Mouse (Mus musculus): ENCODE results near the gene M1ap. TPM values are rescaled to one million over a fixed set of nuclear protein-coding genes. Genes with fewer than 3 reads are reported as not detected.

M1ap gene
- polyA plus RNA-seq, 1 experiment from 2014 or later = 12.3 TPM

- 14% methylated on average over 7 of the region's 7 CpGs for WGBS (ENCODE audit: insufficient replicate concordance)
- Histone ChIP-seq H3K9ac (peak overlapping the region; percentile 10; the same call in 1 of the 2 replicates), H3K27me3 (no peaks in the 10 kb centered on the region), H3K36me3 (replicated peaks) (no peaks in the 10 kb centered on the region), H3K4me2 (peak overlapping the region; percentile 45), H3K4me1 (replicated peaks) (peaks cover 73% of the 10 kb centered on the region), H3K9me3 (replicated peaks) (no peaks in the 10 kb centered on the region), H3K4me3 (replicated peaks) (peak overlapping the region; percentile 22; the same call in 1 of the 2 replicates), H3K27ac (replicated peaks) (peak overlapping the region; percentile 99)
- ATAC-seq (ENCODE audit: insufficient read depth) = no peak
These were observed 63.3 kb downstream of the M1ap start for GRCm38 (mm10) chr6:83010010-83010409.

- Histone ChIP-seq H3K27ac (replicated peaks) (peak overlapping the region; percentile 99), H3K4me2 (no peak overlapping the region), H3K27me3 (no peaks in the 10 kb centered on the region), H3K36me3 (replicated peaks) (no peaks in the 10 kb centered on the region), H3K4me3 (replicated peaks) (no peak overlapping the region), H3K9me3 (replicated peaks) (no peaks in the 10 kb centered on the region), H3K9ac (no peak overlapping the region), H3K4me1 (replicated peaks) (peaks cover 75% of the 10 kb centered on the region)
- no peak for ATAC-seq (ENCODE audit: insufficient read depth)
- 72% methylated on average over 7 of the region's 7 CpGs for WGBS (ENCODE audit: insufficient replicate concordance)
These were observed 64.6 kb downstream of the M1ap start for GRCm38 (mm10) chr6:83011255-83011654.

- Histone ChIP-seq H3K9ac (no peak overlapping the region), H3K9me3 (replicated peaks) (no peaks in the 10 kb centered on the region), H3K4me2 (no peak overlapping the region), H3K4me3 (replicated peaks) (no peak overlapping the region), H3K36me3 (replicated peaks) (no peaks in the 10 kb centered on the region), H3K27me3 (no peaks in the 10 kb centered on the region), H3K27ac (replicated peaks) (peak overlapping the region; percentile 99), H3K4me1 (replicated peaks) (peaks cover 78% of the 10 kb centered on the region)
- 51% methylated on average over 6 of the region's 6 CpGs for WGBS (ENCODE audit: insufficient replicate concordance)
- no peak for ATAC-seq (ENCODE audit: insufficient read depth)
These were observed 65.1 kb downstream of the M1ap start for GRCm38 (mm10) chr6:83011756-83012155.

GRCm38 (mm10) chr6:83013444-83013843, 66.7 kb downstream of the M1ap start:
- Histone ChIP-seq H3K27ac (replicated peaks) (peak overlapping the region; percentile 99), H3K4me2 (peak overlapping the region; percentile 61), H3K9me3 (replicated peaks) (no peaks in the 10 kb centered on the region), H3K4me1 (replicated peaks) (peaks cover 91% of the 10 kb centered on the region), H3K27me3 (no peaks in the 10 kb centered on the region), H3K9ac (peak overlapping the region; percentile 52), H3K4me3 (replicated peaks) (no peak overlapping the region), H3K36me3 (replicated peaks) (no peaks in the 10 kb centered on the region)
- ATAC-seq (ENCODE audit: insufficient read depth) = no peak
- whole genome bisulfite sequencing (ENCODE audit: insufficient replicate concordance) = 42% methylated on average over 5 of the region's 5 CpGs

GRCm38 (mm10) chr6:83014482-83015466, 68.1 kb downstream of the M1ap start:
- H3K9ac ChIP-seq = peak overlapping the region; percentile 52
- WGBS (ENCODE audit: insufficient replicate concordance) = 15% methylated on average over 12 of the region's 12 CpGs
- no peaks in the 10 kb centered on the region for H3K9me3 ChIP-seq (replicated peaks)
- peak; percentile 98 for ATAC-seq (ENCODE audit: insufficient read depth)
- peaks cover 92% of the 10 kb centered on the region for H3K4me1 ChIP-seq (replicated peaks)
- peak overlapping the region; percentile 99 for H3K27ac ChIP-seq (replicated peaks)
- peak overlapping the region; percentile 61 for H3K4me2 ChIP-seq
- H3K36me3 ChIP-seq (replicated peaks) = no peaks in the 10 kb centered on the region
- H3K27me3 ChIP-seq = no peaks in the 10 kb centered on the region
- peak overlapping the region; percentile 30 for H3K4me3 ChIP-seq (replicated peaks)

- Histone ChIP-seq H3K36me3 (replicated peaks) (no peaks in the 10 kb centered on the region), H3K9ac (peak overlapping the region; percentile 49), H3K27me3 (no peaks in the 10 kb centered on the region), H3K4me1 (replicated peaks) (peaks cover 92% of the 10 kb centered on the region), H3K4me2 (peak overlapping the region; percentile 61), H3K9me3 (replicated peaks) (no peaks in the 10 kb centered on the region), H3K27ac (replicated peaks) (peak overlapping the region; percentile 99), H3K4me3 (replicated peaks) (peak overlapping the region; percentile 30)
- 59% methylated on average over 2 of the region's 2 CpGs for WGBS (ENCODE audit: insufficient replicate concordance)
- no peak for ATAC-seq (ENCODE audit: insufficient read depth)
These were observed 69.0 kb downstream of the M1ap start for GRCm38 (mm10) chr6:83015749-83016148.

- peaks cover 92% of the 10 kb centered on the region for H3K4me1 ChIP-seq (replicated peaks)
- H3K27ac ChIP-seq (replicated peaks) = peak overlapping the region; percentile 77
- no peaks in the 10 kb centered on the region for H3K36me3 ChIP-seq (replicated peaks)
- 67% methylated on average over 3 of the region's 3 CpGs for WGBS (ENCODE audit: insufficient replicate concordance)
- H3K9me3 ChIP-seq (replicated peaks) = no peaks in the 10 kb centered on the region
- H3K4me3 ChIP-seq (replicated peaks) = no peak overlapping the region
- peak overlapping the region; percentile 14 for H3K4me2 ChIP-seq
- ATAC-seq (ENCODE audit: insufficient read depth) = no peak
- H3K27me3 ChIP-seq = no peaks in the 10 kb centered on the region
- no peak overlapping the region for H3K9ac ChIP-seq
These were observed 70.5 kb downstream of the M1ap start for GRCm38 (mm10) chr6:83017190-83017589.

- Histone ChIP-seq H3K9me3 (replicated peaks) (no peaks in the 10 kb centered on the region), H3K27me3 (no peaks in the 10 kb centered on the region), H3K36me3 (replicated peaks) (no peaks in the 10 kb centered on the region), H3K4me3 (replicated peaks) (no peak overlapping the region), H3K4me2 (no peak overlapping the region), H3K9ac (no peak overlapping the region), H3K4me1 (replicated peaks) (peaks cover 92% of the 10 kb centered on the region), H3K27ac (replicated peaks) (peak overlapping the region; percentile 77)
- ATAC-seq (ENCODE audit: insufficient read depth) = no peak
- 57% methylated on average over 3 of the region's 3 CpGs for WGBS (ENCODE audit: insufficient replicate concordance)
These were observed 72.3 kb downstream of the M1ap start for GRCm38 (mm10) chr6:83019044-83019443.

- peak overlapping the region; percentile 44; the same call in 1 of the 2 replicates for H3K4me2 ChIP-seq
- 19% methylated on average over 6 of the region's 6 CpGs for WGBS (ENCODE audit: insufficient replicate concordance)
- no peaks in the 10 kb centered on the region for H3K27me3 ChIP-seq
- peak overlapping the region; percentile 23; the same call in 1 of the 2 replicates for H3K9ac ChIP-seq
- H3K4me1 ChIP-seq (replicated peaks) = peaks cover 94% of the 10 kb centered on the region
- ATAC-seq (ENCODE audit: insufficient read depth) = peak; percentile 65
- H3K9me3 ChIP-seq (replicated peaks) = no peaks in the 10 kb centered on the region
- H3K36me3 ChIP-seq (replicated peaks) = no peaks in the 10 kb centered on the region
- H3K27ac ChIP-seq (replicated peaks) = peak overlapping the region; percentile 77
- no peak overlapping the region for H3K4me3 ChIP-seq (replicated peaks)
These were observed 73.4 kb downstream of the M1ap start for GRCm38 (mm10) chr6:83020121-83020520.

GRCm38 (mm10) chr6:83020836-83021593, 74.3 kb downstream of the M1ap start:
- no peaks in the 10 kb centered on the region for H3K9me3 ChIP-seq (replicated peaks)
- no peaks in the 10 kb centered on the region for H3K27me3 ChIP-seq
- ATAC-seq (ENCODE audit: insufficient read depth) = no peak
- peaks cover 88% of the 10 kb centered on the region for H3K4me1 ChIP-seq (replicated peaks)
- H3K4me2 ChIP-seq = no peak overlapping the region
- no peak overlapping the region for H3K4me3 ChIP-seq (replicated peaks)
- WGBS (ENCODE audit: insufficient replicate concordance) = 76% methylated on average over 4 of the region's 4 CpGs
- H3K27ac ChIP-seq (replicated peaks) = peak overlapping the region; percentile 77
- H3K9ac ChIP-seq = 0 out of 2 replicates have a peak overlapping the region, but pooled peaks have one; percentile 7
- H3K36me3 ChIP-seq (replicated peaks) = no peaks in the 10 kb centered on the region

- peaks cover 83% of the 10 kb centered on the region for H3K4me1 ChIP-seq (replicated peaks)
- ATAC-seq (ENCODE audit: insufficient read depth) = peak; percentile 85
- H3K27me3 ChIP-seq = no peaks in the 10 kb centered on the region
- no peaks in the 10 kb centered on the region for H3K9me3 ChIP-seq (replicated peaks)
- H3K27ac ChIP-seq (replicated peaks) = peak overlapping the region; percentile 77
- H3K4me2 ChIP-seq = peak overlapping the region; percentile 31
- no peaks in the 10 kb centered on the region for H3K36me3 ChIP-seq (replicated peaks)
- no peak overlapping the region for H3K4me3 ChIP-seq (replicated peaks)
- 52% methylated on average over 9 of the region's 9 CpGs for WGBS (ENCODE audit: insufficient replicate concordance)
- no peak overlapping the region for H3K9ac ChIP-seq
These were observed 76.3 kb downstream of the M1ap start for GRCm38 (mm10) chr6:83023008-83023407.

Data from liver, embryonic 15.5 days (tissue).